Mouse (Mus musculus) lung, postnatal 0 days (tissue): ENCODE measurements around the gene Tceanc2.

ENCODE experiments used
- CTCF ChIP-seq: IDR thresholded peaks from 2 replicates; pipeline ENCODE4 v1.5.1; 2016; ENCODE audit warnings: antibody characterized with exemption, mild to moderate bottlenecking
- EP300 ChIP-seq: IDR thresholded peaks from 2 replicates; pipeline ENCODE4 v1.6.1; 2016; ENCODE audit warnings: antibody characterized with exemption, mild to moderate bottlenecking, control low read depth

- TF ChIP-seq CTCF (no peak), EP300 (no peak)
Observed at GRCm38 (mm10) chr4:107159166-107159773, 19.6 kb downstream of the Tceanc2 start.
